Mouse (Mus musculus): ENCODE data around the gene Vmn1r55.

- no peak for TF ChIP-seq CTCF (IDR thresholded peaks at IDR 0.05; ENCODE audit: extremely low read depth, insufficient read depth, low read length)
- TF ChIP-seq POLR2A (IDR thresholded peaks at IDR 0.05; ENCODE audit: extremely low read depth, insufficient read depth, low read length): no peak
These were observed 57.1 kb downstream of the Vmn1r55 start for GRCm38 (mm10) chr7:5092381-5092780.
